Mouse (Mus musculus) cerebellum, adult 11-12 months (tissue): ENCODE measurements at regions not wholly inside any gene's neighbourhood (a gene's known extent, or its start where the extent isn't known, plus 50 kb on each side); places are given as distances from the start of the nearest gene placed in this dataset.
"Not testable (repeated sequence)": the region's sequence is repeated elsewhere in the genome, so short reads cannot be mapped to it uniquely, and the experiment has no call there.

Experiments used
- DNase-seq: peaks from one replicate; pipeline ENCODE4 v3.0.0; 2022

DNA sequence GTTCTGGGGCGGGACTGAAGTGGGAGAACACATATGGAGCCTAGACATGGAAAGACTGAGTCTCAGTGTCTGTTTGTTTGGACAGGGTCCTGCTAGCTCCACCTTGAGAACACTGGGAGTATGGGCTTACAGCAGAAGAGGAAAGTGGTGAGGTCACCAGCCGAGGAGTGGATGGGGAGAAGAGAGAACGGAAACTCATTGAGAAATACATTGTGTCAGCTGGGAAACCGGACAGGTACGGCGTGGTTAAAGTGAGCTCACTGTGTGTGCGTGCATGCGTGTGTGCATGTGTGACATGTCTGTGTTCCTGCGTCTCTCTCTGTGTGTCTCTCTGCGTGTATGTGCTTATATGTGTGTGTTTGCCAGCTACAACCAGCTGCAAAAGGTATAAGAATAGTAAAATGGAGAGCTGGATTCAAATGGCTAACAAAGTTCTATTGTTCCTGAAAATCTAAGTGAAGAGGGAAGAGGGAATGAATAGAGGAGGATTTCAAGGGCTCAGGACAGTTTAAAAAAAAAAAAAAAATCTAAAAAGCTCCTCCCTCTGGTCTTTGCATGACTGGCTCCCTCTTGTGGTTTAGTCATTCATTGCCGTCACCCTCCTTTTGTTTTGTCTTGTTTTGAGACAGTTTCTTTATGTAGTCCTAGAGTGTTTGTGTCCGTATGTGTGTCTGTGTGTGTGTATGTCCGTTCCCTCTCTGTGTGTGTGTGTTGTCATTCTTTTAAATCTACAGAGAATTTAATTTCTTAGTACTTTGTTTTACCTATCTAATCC lies 52.0 kb upstream of the Ak4 start:
- no peak for DNase-seq

DNA sequence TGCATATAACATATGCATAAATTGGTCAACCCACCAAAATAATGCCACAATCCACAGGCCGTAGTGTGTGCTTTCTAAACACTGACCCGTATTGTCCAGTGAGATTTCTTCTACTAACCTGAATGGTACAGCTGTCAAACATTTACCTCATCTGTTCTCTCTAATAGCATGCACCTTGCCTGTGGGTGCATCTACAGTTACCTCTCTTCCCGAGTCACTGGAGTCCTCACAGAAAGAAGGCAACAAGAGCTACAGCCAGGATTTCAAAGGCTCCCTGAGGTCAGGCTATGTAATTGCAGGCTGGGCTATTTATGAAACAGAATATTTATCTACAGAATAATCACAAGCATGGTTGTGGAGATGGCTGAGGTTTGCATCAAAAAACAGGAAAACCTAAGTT lies 53.8 kb upstream of the Ak4 start:
- no peak for DNase-seq

DNA sequence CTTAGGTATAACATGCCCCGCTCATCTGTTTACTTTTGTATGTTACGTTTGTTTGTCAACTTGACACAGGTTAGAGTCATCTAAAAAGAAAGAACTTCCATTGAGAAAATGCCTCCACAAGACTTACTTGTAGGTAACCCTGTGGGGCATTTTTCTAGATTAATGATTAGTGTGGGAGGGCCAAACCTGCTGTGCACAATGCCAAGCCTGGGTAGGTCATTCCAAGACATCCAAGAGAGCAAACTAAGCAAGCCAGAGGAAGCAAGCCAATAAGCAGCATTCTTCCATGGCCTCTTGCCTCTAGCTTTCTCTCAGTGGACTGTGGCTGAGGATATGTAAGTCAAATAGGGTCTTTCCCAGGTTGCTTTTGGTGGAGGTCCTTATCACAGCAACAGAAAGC lies 54.4 kb upstream of the Ak4 start:
- DNase-seq = no peak

- not testable (repeated sequence) for DNase-seq
Measured at GRCm38 (mm10) chr4:101363231-101363630, 55.8 kb upstream of the Ak4 start.

GRCm38 (mm10) chr4:101361779-101362178 lies 57.3 kb upstream of the Ak4 start:
- no peak for DNase-seq

- no peak for DNase-seq
Measured at GRCm38 (mm10) chr4:101360296-101360695, 58.8 kb upstream of the Ak4 start.

- no peak for DNase-seq
Measured at GRCm38 (mm10) chr4:101359119-101359518, 60.0 kb upstream of the Ak4 start.

- no peak for DNase-seq
Measured at GRCm38 (mm10) chr4:101358525-101358924, 60.6 kb upstream of the Ak4 start.

DNA sequence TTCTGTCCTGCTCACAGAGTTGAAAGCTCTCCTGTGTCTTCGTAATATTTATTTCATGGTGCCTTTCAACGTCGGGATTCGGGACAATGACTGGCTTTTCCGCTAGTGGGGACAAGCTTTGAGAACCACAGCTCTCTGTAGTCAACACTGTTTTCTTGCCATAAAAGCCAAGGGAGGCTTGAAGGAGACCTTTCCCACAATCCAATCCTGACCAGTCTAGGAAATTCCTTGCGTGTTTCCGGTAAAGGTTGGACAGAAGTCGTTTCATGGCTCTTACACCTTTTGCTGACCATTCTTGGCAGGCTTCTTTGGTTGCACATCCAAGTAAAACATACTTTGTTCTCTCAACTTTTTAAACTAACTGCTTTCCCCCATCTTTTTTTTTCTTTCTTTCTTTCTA lies 61.2 kb upstream of the Ak4 start:
- DNase-seq = peak; percentile 23

- peak; percentile 65 for DNase-seq
Measured at GRCm38 (mm10) chr4:101356954-101357891, 61.9 kb upstream of the Ak4 start.

GRCm38 (mm10) chr4:101356093-101356953 lies 62.8 kb upstream of the Ak4 start:
- peak; percentile 93 for DNase-seq

DNA sequence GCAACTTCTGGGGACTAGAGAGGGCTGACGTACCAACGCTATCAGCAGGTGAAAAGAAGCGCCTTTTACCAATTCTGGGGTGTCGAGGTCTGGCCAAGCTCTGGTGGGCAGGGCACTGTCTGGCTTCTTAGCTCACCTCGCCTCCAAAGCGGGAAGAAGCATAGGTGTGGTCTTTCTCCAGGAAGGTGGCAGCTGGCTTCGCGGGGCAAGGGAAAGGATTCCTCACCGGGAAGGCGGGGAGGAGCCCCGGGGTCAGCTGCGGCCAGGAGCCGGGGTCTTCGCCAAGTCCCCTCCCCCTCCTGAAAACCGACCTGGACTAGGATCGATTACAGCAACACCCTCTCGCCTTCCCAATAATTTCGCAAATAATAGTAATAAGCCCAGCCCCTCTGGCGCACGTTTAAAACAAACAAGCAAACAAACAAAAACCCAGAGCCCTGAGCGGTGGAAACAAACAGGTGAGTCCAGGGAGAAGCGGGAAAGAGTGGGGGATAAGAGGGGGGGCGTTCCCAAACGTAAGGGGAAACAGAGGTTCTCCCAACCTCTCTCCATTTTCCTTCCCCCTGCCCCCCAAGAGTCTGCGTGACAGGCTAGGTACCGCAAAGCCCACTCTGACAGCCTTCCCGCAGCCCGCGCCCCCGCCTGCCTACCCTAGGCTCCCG lies 63.5 kb upstream of the Ak4 start:
- peak; percentile 79 for DNase-seq

- peak; percentile 69 for DNase-seq
Measured at GRCm38 (mm10) chr4:101354951-101355350, 64.1 kb upstream of the Ak4 start.

- no peak for DNase-seq
Measured at GRCm38 (mm10) chr4:101354086-101354855, 64.8 kb upstream of the Ak4 start.

- DNase-seq = no peak
Measured at GRCm38 (mm10) chr4:101352178-101352577, 66.9 kb upstream of the Ak4 start.

- no peak for DNase-seq
Measured at GRCm38 (mm10) chr4:101351716-101352115, 67.4 kb upstream of the Ak4 start.

DNA sequence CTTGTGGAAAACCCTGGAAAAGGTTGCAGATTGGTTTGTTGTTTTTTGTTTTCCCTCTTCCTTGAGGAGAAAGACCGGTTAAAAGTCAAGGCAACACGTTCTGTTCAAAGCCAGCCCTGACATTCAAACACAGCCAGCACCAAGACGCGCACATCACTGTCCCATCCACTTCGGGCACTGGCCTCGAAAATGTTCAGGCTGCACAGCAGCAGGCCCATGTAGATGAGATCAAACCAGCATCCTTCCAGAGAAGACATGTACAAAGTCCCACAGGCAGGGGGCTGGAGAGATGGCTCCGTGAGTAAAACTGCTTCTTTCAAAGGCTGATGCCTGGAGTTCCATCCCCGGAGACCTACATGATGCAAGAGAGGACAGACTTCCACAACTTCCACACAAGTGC lies 68.4 kb upstream of the Ak4 start:
- DNase-seq = no peak

- DNase-seq = peak; percentile 23
Measured at GRCm38 (mm10) chr4:101350222-101350621, 68.9 kb upstream of the Ak4 start.

GRCm38 (mm10) chr4:101349413-101349812 lies 69.7 kb upstream of the Ak4 start:
- no peak for DNase-seq

DNA sequence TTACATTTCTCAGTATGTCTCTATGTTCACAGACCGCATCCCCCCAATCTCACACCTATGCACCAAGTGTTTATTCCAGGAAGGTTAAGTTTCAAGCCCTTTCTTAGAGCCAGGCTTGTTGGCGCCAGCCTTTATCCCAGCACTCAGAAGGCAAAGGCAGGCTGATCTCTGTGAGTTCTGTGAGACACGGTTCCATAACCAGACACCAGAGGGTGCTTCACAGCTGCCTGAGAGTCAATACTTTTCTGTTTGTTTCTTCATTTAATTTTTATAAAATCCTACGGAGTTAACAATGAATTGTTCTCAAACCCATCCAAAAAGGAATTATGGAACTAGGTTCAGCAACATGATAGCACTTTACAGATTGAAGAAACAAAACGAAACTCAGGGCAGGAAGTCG lies 71.8 kb upstream of the Ak4 start:
- DNase-seq = no peak

GRCm38 (mm10) chr4:101342071-101342762 lies 76.9 kb upstream of the Ak4 start:
- DNase-seq = no peak
